Mouse (Mus musculus) adrenal gland, adult 18-20 months (tissue): ENCODE results near the gene Mau2. TPM values are rescaled to one million over a fixed set of nuclear protein-coding genes. Genes with fewer than 3 reads are reported as not detected.

Experiments
- DNase-seq, 2 experiments: peaks; one replicate each; pipeline ENCODE4 v3.0.0; 2021 to 2022; ENCODE audit warnings: low spot score in 2 of 2
- total RNA-seq, 2 experiments: library from RNA; stranded (reverse); gene quantifications; 1 replicate in 1 of 2; 2 replicates in 1 of 2; pipeline ENCODE4 v1.2.3; 2021

The Mau2 gene
- total RNA-seq, 2 experiments from 2014 or later: 48.8 to 55.7 TPM

GRCm38 (mm10) chr8:69978456-69978855 lies 64.1 kb downstream of the Mau2 start:
- no peak for DNase-seq

- DNase-seq: no peak
Measured at GRCm38 (mm10) chr8:69974806-69975205, 67.7 kb downstream of the Mau2 start.

GRCm38 (mm10) chr8:69974194-69974614 lies 68.3 kb downstream of the Mau2 start:
- peak; percentile 98 to 99 for DNase-seq

GRCm38 (mm10) chr8:69973442-69974161 lies 68.9 kb downstream of the Mau2 start:
- peak; percentile 41 to 65 for DNase-seq

- DNase-seq: no peak
Measured at GRCm38 (mm10) chr8:69973063-69973441, 69.5 kb downstream of the Mau2 start.

- DNase-seq: no peak
Measured at GRCm38 (mm10) chr8:69970880-69971279, 71.7 kb downstream of the Mau2 start.

- DNase-seq: no peak
Measured at GRCm38 (mm10) chr8:69967291-69967933, 75.1 kb downstream of the Mau2 start.

Other genes starting within 250 kb of the Mau2 start
- gene Gmip, start 234.1 kb downstream of the Mau2 start, total RNA-seq: 10 to 100 TPM in 1 of 2 experiments, 1 to 10 TPM in 1; 8.3 to 10.6 TPM
- gene Lpar2, start 220.3 kb downstream of the Mau2 start, total RNA-seq: 1 to 10 TPM; 1.8 to 2.0 TPM
- gene Pbx4, start 210.2 kb downstream of the Mau2 start, total RNA-seq: 1 to 10 TPM; 1.2 to 1.3 TPM
- gene Cilp2, start 155.0 kb downstream of the Mau2 start, total RNA-seq: under 1 TPM; 0.06 to 0.10 TPM
- gene Tssk6, start 140.6 kb downstream of the Mau2 start, total RNA-seq: under 1 TPM; 0.51 to 0.60 TPM
- gene Ndufa13, start 140.2 kb downstream of the Mau2 start, total RNA-seq: 100 to 1,000 TPM; 176 to 210 TPM
- gene Yjefn3, start 140.0 kb downstream of the Mau2 start, total RNA-seq: 1 to 10 TPM; 2.2 to 3.1 TPM
- 100 to 1,000 TPM; 102 to 111 TPM for gene Gatad2a, start 46.4 kb downstream of the Mau2 start, total RNA-seq
- gene Sugp1, start 79 bp upstream of the Mau2 start, total RNA-seq: 10 to 100 TPM; 25.8 to 27.9 TPM
- 1 to 10 TPM in 1 of 2 experiments, under 1 TPM in 1; 0.83 to 1.1 TPM for gene Tm6sf2, start 30.2 kb upstream of the Mau2 start, total RNA-seq
- 1 to 10 TPM in 1 of 2 experiments, under 1 TPM in 1; 0.83 to 3.0 TPM for gene Hapln4, start 40.7 kb upstream of the Mau2 start, total RNA-seq
- gene Ncan, start 78.1 kb upstream of the Mau2 start, total RNA-seq: 1 to 10 TPM in 1 of 2 experiments, under 1 TPM in 1; 0.13 to 2.6 TPM
- 10 to 100 TPM; 19.0 to 24.0 TPM for gene Nr2c2ap, start 88.6 kb upstream of the Mau2 start, total RNA-seq
- gene Rfxank, start 96.4 kb upstream of the Mau2 start, total RNA-seq: 10 to 100 TPM; 13.0 to 17.4 TPM
- 10 to 100 TPM; 54.8 to 59.2 TPM for gene Borcs8, start 96.8 kb upstream of the Mau2 start, total RNA-seq
- under 1 TPM; 0.48 to 0.99 TPM for gene Mef2b, start 97.0 kb upstream of the Mau2 start, total RNA-seq
- gene Tmem161a, start 129.6 kb upstream of the Mau2 start, total RNA-seq: 10 to 100 TPM; 68.0 to 84.2 TPM
- gene Slc25a42, start 169.6 kb upstream of the Mau2 start, total RNA-seq: 10 to 100 TPM; 34.0 to 41.4 TPM
- 10 to 100 TPM; 31.4 to 33.7 TPM for gene Sugp2, start 191.5 kb upstream of the Mau2 start, total RNA-seq
- 10 to 100 TPM; 10.9 to 13.6 TPM for gene Armc6, start 191.7 kb upstream of the Mau2 start, total RNA-seq
- gene Homer3, start 240.1 kb upstream of the Mau2 start, total RNA-seq: 10 to 100 TPM; 18.5 to 19.8 TPM